In the genomic region with DNA sequence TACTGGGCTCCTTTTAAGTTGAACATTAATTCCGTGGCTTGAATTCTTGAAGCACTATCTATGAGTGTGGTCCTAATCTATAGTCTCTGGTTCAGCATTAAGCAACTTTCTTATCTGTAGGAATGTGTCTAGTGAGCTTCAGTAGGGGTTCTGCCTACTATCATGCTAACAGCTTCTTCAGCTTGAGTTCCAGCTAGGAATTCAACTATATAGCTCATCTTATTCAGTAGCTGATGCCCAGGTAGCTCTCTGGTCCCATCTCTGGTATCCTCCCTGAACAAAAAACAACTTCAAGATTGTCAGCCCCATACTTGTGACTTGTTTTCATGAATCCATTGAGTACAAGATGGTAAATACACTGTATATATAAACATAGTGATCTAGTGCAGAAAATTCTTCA, we compare ENCODE assay signal across 8 mouse cellular contexts. TPM values are rescaled to one million over a fixed set of nuclear protein-coding genes. Genes with fewer than 3 reads are reported as not detected.
DNase-seq lines count a peak whose midpoint lies in the region; ATAC-seq and TF ChIP-seq lines count a peak whose summit lies in the region.

TSS of gene Ndn (plus strand) at position 301 of the 400 bp plus-strand sequence.

- 74% methylated on average over 1 of the region's 1 CpGs for WGBS in neural tube, embryonic 11.5 days
- WGBS in stomach, postnatal 0 days: 54% methylated on average over 1 of the region's 1 CpGs

- intact Hi-C loops in gastrocnemius, adult 2 months (cut with DNase I): no loop called here
- intact Hi-C loops in left cerebral cortex, postnatal 10 days (cut with DNase I): no loop called here

- no peak for TF ChIP-seq CTCF in gastrocnemius, adult 2 months (IDR thresholded peaks at IDR 0.05)
- TF ChIP-seq CTCF in stomach, postnatal 0 days (IDR thresholded peaks at IDR 0.05; ENCODE audit: low read depth): no peak

- H3K36me3 ChIP-seq in neural tube, embryonic 11.5 days (ENCODE audit: control insufficient read depth, insufficient read depth, low read length): no peaks in the 10 kb centered on the region
- no peaks in the 10 kb centered on the region for H3K36me3 ChIP-seq in stomach, postnatal 0 days (ENCODE audit: control insufficient read depth, insufficient read depth, low read length)

- no peak for TF ChIP-seq EP300 in stomach, postnatal 0 days (optimal IDR thresholded peaks at IDR 0.05)

- H3K4me3 ChIP-seq in gastrocnemius, adult 2 months: no peak within 1 kb of the TSS
- no peak within 1 kb of the TSS for H3K4me3 ChIP-seq in neural tube, embryonic 11.5 days (ENCODE audit: low read depth, low read length)
- H3K4me3 ChIP-seq in stomach, postnatal 0 days (ENCODE audit: low read depth, low read length): no peak within 1 kb of the TSS

- H3K4me1 ChIP-seq in neural tube, embryonic 11.5 days (ENCODE audit: control insufficient read depth, insufficient read depth, low read length): no peaks in the 10 kb centered on the region; the same call in 1 of the 2 replicates
- no peaks in the 10 kb centered on the region for H3K4me1 ChIP-seq in stomach, postnatal 0 days (replicated peaks; ENCODE audit: control insufficient read depth, insufficient read depth)

- H3K9me3 ChIP-seq in neural tube, embryonic 11.5 days (ENCODE audit: control insufficient read depth, low read length): 0 out of 2 replicates have a peak, but pooled peaks cover 3% of the 10 kb centered on the region
- H3K9me3 ChIP-seq in stomach, postnatal 0 days (ENCODE audit: control insufficient read depth, low read length): no peaks in the 10 kb centered on the region

- H3K27ac ChIP-seq in gastrocnemius, adult 2 months: no peak within 1 kb of the TSS
- no peak within 1 kb of the TSS for H3K27ac ChIP-seq in neural tube, embryonic 11.5 days (ENCODE audit: low read depth, low read length)
- H3K27ac ChIP-seq in stomach, postnatal 0 days (replicated peaks): no peak within 1 kb of the TSS

- no peak for ATAC-seq in neural tube, embryonic 11.5 days (ENCODE audit: insufficient read depth, low FRiP score, low TSS enrichment)
- ATAC-seq in stomach, postnatal 0 days (ENCODE audit: low FRiP score, low TSS enrichment): no peak

- H3K9ac ChIP-seq in neural tube, embryonic 11.5 days (ENCODE audit: low read length): no peak within 1 kb of the TSS
- no peak within 1 kb of the TSS for H3K9ac ChIP-seq in stomach, postnatal 0 days (ENCODE audit: low read length)

- H3K27me3 ChIP-seq in neural tube, embryonic 11.5 days (ENCODE audit: control insufficient read depth, insufficient read depth, low read length): no peaks in the 10 kb centered on the region
- no peaks in the 10 kb centered on the region for H3K27me3 ChIP-seq in stomach, postnatal 0 days (ENCODE audit: control insufficient read depth, insufficient read depth, low read length)

- no peak within 1 kb of the TSS for H3K4me2 ChIP-seq in neural tube, embryonic 11.5 days (ENCODE audit: low read depth)
- no peak within 1 kb of the TSS for H3K4me2 ChIP-seq in stomach, postnatal 0 days (replicated peaks; ENCODE audit: low read depth)

- DNase-seq in gastrocnemius, postnatal 10 days: no peak
- DNase-seq in gastrocnemius, adult 2 months: no peak
- DNase-seq in neural tube, embryonic 11.5 days (ENCODE audit: low spot score): no peak
- DNase-seq in neural tube, embryonic 10.5 days (ENCODE audit: extremely low spot score, low spot score): no peak
- no peak for DNase-seq in left cerebral cortex, postnatal 10 days (ENCODE audit: extremely low spot score in 1 of 2, low spot score in 2 of 2)
- no peak for DNase-seq in stomach, postnatal 0 days (ENCODE audit: low spot score)
- DNase-seq in frontal cortex, postnatal 14 days (ENCODE audit: low spot score in 2 of 2): no peak
- DNase-seq in embryo, embryonic 10.5 days (ENCODE audit: low spot score): no peak

RNA-seq across cellular contexts. Expression of gene Ndn, which starts in this region (rescaled TPM):
- 10 to 100 TPM; 45.3 to 54.6 TPM for total RNA-seq in gastrocnemius, postnatal 10 days (2021)
- 1 to 10 TPM; 2.9 to 5.0 TPM for total RNA-seq in gastrocnemius, adult 2 months (2021)
- polyA plus RNA-seq in neural tube, embryonic 11.5 days (2014; fragmentation: Nextera tagmentation; extraction: Ambion mirVana): 190 and 203 TPM in 2 replicates
- total RNA-seq in left cerebral cortex, postnatal 10 days (2021): 100 to 1,000 TPM; 200 to 211 TPM
- 34.7 and 35.8 TPM in 2 replicates for polyA plus RNA-seq in stomach, postnatal 0 days (2015; fragmentation: Nextera tagmentation; extraction: Ambion mirVana)

Comparison
In these comparisons a context has a peak if more than half of its experiments do, and no peak if none do; other contexts are left out.
1. RNA of gene Ndn (total RNA-seq): 200 to 211 TPM in left cerebral cortex, postnatal 10 days and 45.3 to 54.6 TPM in gastrocnemius, postnatal 10 days; 2.9 to 5.0 TPM in gastrocnemius, adult 2 months; every median in the first group is over 4 times any median in the second.